Mouse (Mus musculus) gastrocnemius, postnatal 36 days (tissue): ENCODE data around the gene Cks2. TPM values are rescaled to one million over a fixed set of nuclear protein-coding genes. Genes with fewer than 3 reads are reported as not detected.
"Not testable (repeated sequence)": the region's sequence is repeated elsewhere in the genome, so short reads cannot be mapped to it uniquely, and the experiment has no call there.

Experiments used
- DNase-seq, 2 experiments: peaks; one replicate each; pipeline ENCODE4 v3.0.0; 2022
- intact Hi-C: fragments of 180-260 bp; cut with DNase I; formaldehyde crosslinking; loops from one replicate; pipeline ENCODE4 v1.15.1; 2025
- total RNA-seq, 2 experiments: library from RNA; stranded (reverse); gene quantifications; 2 replicates each; pipeline ENCODE4 v1.2.3; 2021

Cks2 gene
- total RNA-seq, 2 experiments from 2014 or later = 0.99 to 1.9 TPM

- intact Hi-C loops = no loop called here
Measured at GRCm38 (mm10) chr13:51632560-51633218, 12.3 kb upstream of the Cks2 start.

GRCm38 (mm10) chr13:51635384-51635783, 9.6 kb upstream of the Cks2 start:
- intact Hi-C loops, DNase-seq: not testable (repeated sequence)

More at GRCm38 (mm10) chr13:51632560-51633218, 12.3 kb upstream of the Cks2 start:
- DNase-seq = no peak

DNA sequence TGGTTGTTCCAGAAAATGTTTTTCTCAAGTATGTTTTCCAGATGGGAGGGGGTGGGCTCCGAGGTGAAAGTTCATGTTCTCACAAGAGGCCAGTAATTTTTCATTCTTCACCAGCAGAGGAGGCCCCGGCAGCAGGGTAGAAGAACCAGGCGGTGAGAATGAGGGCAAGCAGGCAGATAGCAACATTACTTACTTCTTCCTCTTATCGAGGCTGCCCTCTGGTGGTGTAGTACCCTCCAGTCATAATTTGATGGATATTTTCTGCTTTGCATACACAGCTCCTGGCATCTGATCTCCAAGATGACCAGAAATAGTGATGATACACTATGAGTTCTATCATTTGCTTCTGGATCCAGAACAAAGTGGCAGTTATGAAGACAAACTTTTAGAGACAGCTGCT, 6.1 kb upstream of the Cks2 start:
- DNase-seq = no peak
- intact Hi-C loops = no loop called here

DNA sequence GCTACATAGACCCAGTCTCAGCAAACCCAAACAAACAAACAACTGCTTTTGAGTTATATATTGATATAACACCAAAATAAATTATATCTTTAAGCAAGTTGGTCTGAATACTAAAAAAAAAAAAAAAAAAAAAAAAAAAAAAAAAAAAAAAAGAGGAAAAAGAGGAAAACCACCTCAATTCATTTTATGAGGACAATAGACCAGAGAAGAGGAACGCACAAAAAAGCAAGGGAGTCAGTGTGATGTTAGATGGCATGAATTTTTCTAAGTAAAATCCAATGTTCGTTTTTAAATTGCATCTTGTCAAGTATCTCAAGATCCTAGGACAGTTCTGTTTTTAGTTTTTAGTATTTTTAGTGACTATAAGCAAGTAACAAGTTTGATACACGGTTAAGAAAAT, 3.6 kb upstream of the Cks2 start:
- no peak for DNase-seq
- intact Hi-C loops = no loop called here

- DNase-seq = no peak
Measured at GRCm38 (mm10) chr13:51642171-51642778, 2.8 kb upstream of the Cks2 start.

DNA sequence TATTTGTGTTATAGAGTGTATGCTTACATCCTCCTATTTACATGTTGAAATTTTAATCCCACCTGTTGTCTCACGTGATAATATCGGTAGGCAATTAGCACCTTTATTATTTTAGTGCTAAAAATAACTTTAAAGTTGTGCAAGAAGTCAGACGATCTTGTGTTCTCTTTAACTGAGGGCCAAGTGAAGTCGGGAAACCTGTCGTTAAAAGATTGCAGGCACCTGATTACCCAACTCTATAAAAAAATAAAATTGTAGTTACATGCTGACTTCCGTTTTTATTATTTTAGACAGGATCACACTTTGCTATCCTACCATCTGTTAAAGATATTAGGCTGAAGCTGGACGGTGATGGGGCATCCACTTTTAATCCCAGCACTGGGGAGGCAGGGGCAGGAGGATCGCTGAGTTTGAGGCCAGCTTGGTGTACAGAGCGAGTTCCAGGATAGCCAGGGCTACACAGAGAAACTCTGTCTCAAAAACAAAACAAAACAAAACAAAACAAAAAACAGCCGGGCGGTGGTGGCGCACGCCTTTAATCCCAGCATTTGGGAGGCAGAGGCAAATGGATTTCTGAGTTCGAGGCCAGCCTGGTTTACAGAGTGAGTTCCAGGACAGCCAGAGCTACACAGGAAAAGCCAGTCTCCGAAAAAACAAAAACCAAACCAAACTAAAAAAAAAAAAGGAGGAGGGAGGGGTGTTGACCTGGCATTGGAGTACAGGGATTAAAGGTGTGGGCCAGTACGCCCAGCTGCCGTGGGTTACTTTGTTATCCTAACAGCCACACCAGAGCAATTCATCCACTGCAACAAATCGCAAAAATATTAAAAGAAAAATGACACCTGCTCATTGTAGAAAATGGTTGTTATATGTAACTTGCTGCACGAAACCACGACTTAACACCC, 856 bp upstream of the Cks2 start:
- no peak for DNase-seq
- intact Hi-C loops = no loop called here

More at GRCm38 (mm10) chr13:51642171-51642778, 2.8 kb upstream of the Cks2 start:
- intact Hi-C loops = no loop called here

DNA sequence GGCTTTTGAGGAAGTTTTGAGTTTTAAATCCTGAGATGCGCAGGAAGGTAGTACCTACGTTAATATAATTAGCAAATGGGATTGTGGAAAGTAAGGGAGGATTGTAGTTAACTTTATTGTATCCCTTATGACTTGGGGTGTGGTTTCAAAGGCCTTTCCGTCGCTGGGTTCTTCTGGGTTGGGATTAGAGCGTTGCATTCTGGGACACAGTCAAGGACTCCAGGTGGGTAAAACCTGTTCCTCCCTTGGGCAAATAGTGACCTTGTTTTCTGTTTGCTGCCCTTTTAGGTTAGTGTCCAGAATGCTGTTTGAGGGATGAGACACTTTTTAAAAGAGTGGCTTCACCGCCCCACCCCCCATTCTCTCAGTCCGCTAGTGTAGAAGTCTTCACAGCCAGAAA, 840 bp downstream of the Cks2 start:
- intact Hi-C loops = loop anchor here (5.0 kb wide), 1 partner anchor 1731 kb away; the partner anchor contains the start of gene Sptlc1
- DNase-seq = no peak

- no peak for DNase-seq
- intact Hi-C loops = loop anchor here (5.0 kb wide), 1 partner anchor 1731 kb away; the partner anchor contains the start of gene Sptlc1
Measured at GRCm38 (mm10) chr13:51646362-51647027, 1.5 kb downstream of the Cks2 start.

DNA sequence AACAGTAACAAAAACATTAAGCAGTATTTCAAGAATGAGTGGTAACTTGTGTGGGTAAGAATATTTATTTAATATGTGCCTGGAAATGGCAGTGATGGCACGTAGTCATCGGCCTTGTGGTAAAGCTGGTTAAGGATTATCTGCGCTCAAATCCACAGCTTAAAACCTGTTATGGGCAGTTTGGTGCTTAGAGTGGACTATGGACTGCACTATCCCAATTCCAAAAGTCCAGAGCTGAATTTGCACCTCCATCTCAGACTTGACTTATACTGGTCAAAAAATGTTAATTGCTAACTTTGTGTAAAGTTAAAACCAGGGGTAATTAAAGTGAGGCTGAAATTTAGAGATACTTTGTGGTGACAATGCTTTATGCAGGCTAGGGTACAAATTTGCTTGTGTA, 2.7 kb downstream of the Cks2 start:
- intact Hi-C loops = loop anchor here (5.0 kb wide), 1 partner anchor 1730 kb away; the partner anchor contains the start of gene Sptlc1

GRCm38 (mm10) chr13:51648237-51648636, 3.2 kb downstream of the Cks2 start:
- intact Hi-C loops = loop anchor here (5.0 kb wide), 1 partner anchor 1729 kb away; the partner anchor contains the start of gene Sptlc1

More for the DNA sequence above, 2.7 kb downstream of the Cks2 start:
- DNase-seq = no peak

GRCm38 (mm10) chr13:51649740-51650139, 4.7 kb downstream of the Cks2 start:
- intact Hi-C loops = loop anchor here (5.0 kb wide), 2 partner anchors 168 to 1728 kb away; partner anchors contain the start of gene Sptlc1
- DNase-seq = no peak

More at GRCm38 (mm10) chr13:51648237-51648636, 3.2 kb downstream of the Cks2 start:
- no peak for DNase-seq

DNA sequence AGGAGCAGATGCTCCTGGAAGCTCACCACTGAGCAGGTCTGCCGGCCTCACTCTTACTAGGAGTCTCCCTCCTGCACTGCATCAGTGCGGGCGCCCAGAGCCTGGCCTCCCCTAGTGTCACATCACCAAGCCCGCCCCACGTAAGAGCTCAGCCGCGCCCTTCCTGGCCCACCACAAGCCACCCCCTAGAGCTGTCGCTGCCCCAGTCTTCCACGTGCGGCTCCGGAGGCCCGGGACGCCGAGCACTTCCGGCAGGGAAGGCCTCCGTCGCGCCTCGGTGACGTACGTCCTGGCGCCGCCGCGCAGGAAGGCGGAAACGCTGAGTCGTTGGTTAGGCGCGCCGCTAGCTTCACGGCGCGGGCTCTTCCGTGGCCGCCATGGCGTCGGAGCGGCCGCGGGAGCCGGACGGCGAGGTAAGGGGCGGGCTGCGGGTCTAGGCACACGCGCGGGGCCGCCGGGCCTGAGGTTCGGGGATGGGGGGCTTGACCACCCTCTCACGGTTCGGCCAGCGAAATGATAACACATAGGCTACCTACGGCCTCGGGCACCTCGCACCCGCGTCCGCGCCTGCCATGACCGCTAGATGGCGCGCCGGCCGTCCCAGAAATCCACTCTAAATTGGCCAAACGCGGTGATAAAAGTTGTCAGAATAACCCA, 6.5 kb downstream of the Cks2 start, which contains the start of gene Secisbp2:
Gene Secisbp2 (plus strand): TSS at position 290 of the 657 bp plus-strand sequence.
- intact Hi-C loops = loop anchor here (5.0 kb wide), 1 partner anchor 166 kb away; no protein-coding TSS in a partner anchor
- DNase-seq = peak; percentile 92 to 93

- intact Hi-C loops = loop anchor here (5.0 kb wide), 1 partner anchor 164 kb away; no protein-coding TSS in a partner anchor
- no peak for DNase-seq
Measured at GRCm38 (mm10) chr13:51653159-51653558, 8.1 kb downstream of the Cks2 start.

GRCm38 (mm10) chr13:51653961-51654360, 8.9 kb downstream of the Cks2 start:
- DNase-seq = no peak
- intact Hi-C loops = loop anchor here (5.0 kb wide), 1 partner anchor 163 kb away; no protein-coding TSS in a partner anchor

GRCm38 (mm10) chr13:51656516-51657235, 11.6 kb downstream of the Cks2 start:
- no peak for DNase-seq
- intact Hi-C loops = no loop called here

GRCm38 (mm10) chr13:51658094-51658493, 13.1 kb downstream of the Cks2 start:
- DNase-seq = no peak
- intact Hi-C loops = no loop called here

GRCm38 (mm10) chr13:51659573-51659972, 14.5 kb downstream of the Cks2 start:
- intact Hi-C loops = no loop called here
- DNase-seq = no peak

- intact Hi-C loops = no loop called here
- DNase-seq = no peak
Measured at GRCm38 (mm10) chr13:51663561-51663960, 18.5 kb downstream of the Cks2 start.

- intact Hi-C loops, DNase-seq: not testable (repeated sequence)
Measured at GRCm38 (mm10) chr13:51668195-51668594, 23.2 kb downstream of the Cks2 start.
